Mouse (Mus musculus) brown adipose tissue, adult 24 weeks (tissue): ENCODE measurements around the gene Mien1. TPM values are rescaled to one million over a fixed set of nuclear protein-coding genes. Genes with fewer than 3 reads are reported as not detected.

Experiments used
- H3K27ac ChIP-seq: fragments of 200-500 bp; replicated peaks from 2 replicates; pipeline ENCODE4 v1.5.1; 2012; ENCODE audit warnings: low read depth, mild to moderate bottlenecking, low read length
- H3K4me1 ChIP-seq: fragments of 200-500 bp; 2 replicates; pipeline ENCODE4 v1.6.1; 2012; ENCODE audit warnings: low read length, mixed read lengths; ENCODE audit not compliant: control insufficient read depth, insufficient read depth, insufficient read length
- H3K4me3 ChIP-seq: fragments of 200-500 bp; 2 replicates; pipeline ENCODE4 v1.5.1; 2012; ENCODE audit warnings: low read depth, mild to moderate bottlenecking, low read length, moderate library complexity; ENCODE audit not compliant: insufficient read depth
- polyA plus RNA-seq: library from polyadenylated mRNA; stranded (reverse); fragments of >200 nt; gene quantifications from 2 replicates; pipeline ENCODE4 v1.2.4, GENCODE M21; 2012; ENCODE audit not compliant: missing spikeins, insufficient read depth, insufficient read length

The Mien1 gene
- polyA plus RNA-seq, 1 experiment: 141 TPM

GRCm38 (mm10) chr11:98392034-98392433 lies 46.8 kb downstream of the Mien1 start:
- Histone ChIP-seq H3K4me3 (no peak overlapping the region), H3K4me1 (no peaks in the 10 kb centered on the region), H3K27ac (no peak overlapping the region)

DNA sequence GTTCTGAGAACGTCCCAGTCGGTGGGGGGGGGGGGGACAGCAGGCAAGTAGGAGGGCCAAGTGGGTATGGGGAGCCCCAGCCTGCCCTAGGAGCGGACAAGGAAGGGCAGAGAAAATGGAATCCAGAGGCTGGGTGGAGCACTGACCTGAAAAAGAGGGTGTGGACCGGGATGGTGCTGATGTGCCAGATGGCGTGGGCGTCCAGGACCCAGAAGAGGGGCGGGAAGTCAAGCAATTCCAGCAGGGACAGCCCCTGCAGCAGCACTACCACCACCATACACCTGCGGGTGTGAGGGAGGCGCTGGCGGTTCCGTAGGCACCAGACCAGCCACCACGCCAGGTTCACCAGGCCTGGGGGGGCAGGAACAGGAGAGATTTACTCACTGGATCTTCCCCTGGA lies 48.6 kb downstream of the Mien1 start:
- Histone ChIP-seq H3K27ac (no peak overlapping the region), H3K4me3 (no peak overlapping the region), H3K4me1 (no peaks in the 10 kb centered on the region)

GRCm38 (mm10) chr11:98389221-98389780 lies 49.5 kb downstream of the Mien1 start:
- H3K4me1 ChIP-seq: no peaks in the 10 kb centered on the region

DNA sequence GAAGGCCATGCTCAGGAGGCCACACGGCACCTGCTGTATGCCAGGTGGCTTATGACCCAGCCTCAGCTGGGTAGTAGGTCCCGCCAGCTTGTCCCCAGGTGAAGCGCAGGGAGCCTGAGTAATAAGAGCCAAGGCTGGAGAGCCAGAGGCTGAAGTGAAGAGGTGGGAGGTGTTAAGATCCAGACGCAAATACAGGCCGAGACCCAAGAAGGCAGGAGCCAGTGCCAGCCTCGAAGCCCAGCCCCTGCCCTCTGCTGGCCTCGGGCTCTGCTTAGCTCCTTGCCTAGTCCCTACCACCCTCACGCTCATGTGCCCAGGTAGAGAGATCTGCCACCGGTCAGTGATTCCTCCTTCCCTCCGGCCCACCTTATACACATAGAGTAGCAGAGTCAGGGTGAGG lies 50.5 kb downstream of the Mien1 start:
- H3K27ac ChIP-seq: no peak overlapping the region
- H3K4me1 ChIP-seq: no peaks in the 10 kb centered on the region
- no peak overlapping the region for H3K4me3 ChIP-seq

More at GRCm38 (mm10) chr11:98389221-98389780, 49.5 kb downstream of the Mien1 start:
- no peak overlapping the region for H3K4me3 ChIP-seq
- no peak overlapping the region for H3K27ac ChIP-seq

Other genes with a start within 250 kb of the Mien1 start
- gene Med1, start 245.7 kb downstream of the Mien1 start, polyA plus RNA-seq: 17.7 and 24.4 TPM in 2 replicates
- gene Cdk12, start 235.9 kb downstream of the Mien1 start, polyA plus RNA-seq: 14.2 and 15.0 TPM in 2 replicates
- not detected in 2 replicates for gene Neurod2, start 109.3 kb downstream of the Mien1 start, polyA plus RNA-seq
- gene Ppp1r1b, start 90.6 kb downstream of the Mien1 start, polyA plus RNA-seq: not detected in 2 replicates
- gene Stard3, start 80.6 kb downstream of the Mien1 start, polyA plus RNA-seq: 5.3 and 8.1 TPM in 2 replicates
- gene Tcap, start 55.2 kb downstream of the Mien1 start, polyA plus RNA-seq: 41.6 and 83.6 TPM in 2 replicates
- not detected in 2 replicates for gene Pnmt, start 52.5 kb downstream of the Mien1 start, polyA plus RNA-seq
- 2.1 and 2.4 TPM in 2 replicates for gene Pgap3, start 38.5 kb downstream of the Mien1 start, polyA plus RNA-seq
- gene Erbb2, start 26.5 kb downstream of the Mien1 start, polyA plus RNA-seq: 0.50 and 1.9 TPM in 2 replicates
- 0.59 and 1.0 TPM in 2 replicates for gene Grb7, start 7.4 kb upstream of the Mien1 start, polyA plus RNA-seq
- gene Ikzf3, start 107.0 kb upstream of the Mien1 start, polyA plus RNA-seq: not detected in 2 replicates
- 2.2 and 2.3 TPM in 2 replicates for gene Zpbp2, start 112.1 kb upstream of the Mien1 start, polyA plus RNA-seq
- gene Ormdl3, start 148.4 kb upstream of the Mien1 start, polyA plus RNA-seq: 276 and 329 TPM in 2 replicates
- not detected in 2 replicates for gene Lrrc3c, start 159.3 kb upstream of the Mien1 start, polyA plus RNA-seq
- gene Gm12355, start 186.7 kb upstream of the Mien1 start, polyA plus RNA-seq: 5.2 and 8.8 TPM in 2 replicates
- not detected in 2 replicates for gene Gsdma3, start 187.4 kb upstream of the Mien1 start, polyA plus RNA-seq
- not detected in 2 replicates for gene Gsdma2, start 207.8 kb upstream of the Mien1 start, polyA plus RNA-seq
- gene Gsdma, start 225.4 kb upstream of the Mien1 start, polyA plus RNA-seq: not detected in 2 replicates
- 73.1 and 84.4 TPM in 2 replicates for gene Psmd3, start 243.6 kb upstream of the Mien1 start, polyA plus RNA-seq